Comparison of ENCODE assay signal across 17 mouse cellular contexts in genomic region chr4:63063360-63063759, GRCm38 (mm10).
"Had no signal": no experiment of that assay in that cellular context is flagged by ENCODE, and none has a peak within 500 bp of the region (broad histone marks: within the 10 kb centered on the region; RNA-seq: fewer than 3 reads in every experiment).

No protein-coding gene starts in this region.

- H3K9me3 ChIP-seq: midbrain, embryonic 10.5 days; midbrain, embryonic 12.5 days; neural tube, embryonic 13.5 days; neural tube, embryonic 15.5 days had no signal

- DNase-seq: lung, embryonic 14.5 days; lung, postnatal 10 days; lung, postnatal 4 days; midbrain, embryonic 14.5 days; retina, postnatal 1 day; right cerebral cortex, adult 18-20 months; right cerebral cortex, postnatal 25 days; right cerebral cortex, postnatal 4 days; spleen, adult 18-20 months; thymus, adult 18-20 months; thymus, postnatal 14 days had no signal

- H3K27me3 ChIP-seq: midbrain, embryonic 12.5 days; neural tube, embryonic 13.5 days; neural tube, embryonic 15.5 days had no signal

- H3K9ac ChIP-seq: lung, embryonic 14.5 days; midbrain, embryonic 12.5 days; neural tube, embryonic 13.5 days; neural tube, embryonic 15.5 days had no signal

- ATAC-seq: midbrain, embryonic 16.5 days had no signal

- H3K36me3 ChIP-seq: neural tube, embryonic 15.5 days had no signal

- H3K27ac ChIP-seq: midbrain, embryonic 10.5 days; midbrain, embryonic 12.5 days; neural tube, embryonic 13.5 days; neural tube, embryonic 15.5 days had no signal

- H3K4me3 ChIP-seq: midbrain, embryonic 10.5 days; midbrain, embryonic 12.5 days; myocyte; neural tube, embryonic 13.5 days; neural tube, embryonic 15.5 days had no signal

- H3K4me2 ChIP-seq: lung, embryonic 14.5 days; midbrain, embryonic 12.5 days; neural tube, embryonic 13.5 days; neural tube, embryonic 15.5 days had no signal
